Mouse (Mus musculus): ENCODE data around the gene Cmip. TPM values are rescaled to one million over a fixed set of nuclear protein-coding genes. Genes with fewer than 3 reads are reported as not detected.

The Cmip gene
- polyA plus RNA-seq, 1 experiment from 2014 or later, result 6.2 TPM

GRCm38 (mm10) chr8:117240841-117241494 is 15.9 kb upstream of the Cmip start:
- no peak overlapping the region for H3K4me3 ChIP-seq
- no peaks in the 10 kb centered on the region for H3K36me3 ChIP-seq
- 72% methylated on average over 5 of the region's 5 CpGs for WGBS
- no peaks in the 10 kb centered on the region for H3K9me3 ChIP-seq
- H3K4me2 ChIP-seq, result no peak overlapping the region
- H3K27me3 ChIP-seq (replicated peaks), result no peaks in the 10 kb centered on the region
- no peak for ATAC-seq (ENCODE audit: extremely low read depth, insufficient number of reproducible peaks, low FRiP score, low TSS enrichment)
- no peaks in the 10 kb centered on the region for H3K4me1 ChIP-seq
- H3K9ac ChIP-seq, result no peak overlapping the region
- H3K27ac ChIP-seq (replicated peaks), result no peak overlapping the region

- Histone ChIP-seq H3K36me3 (no peaks in the 10 kb centered on the region), H3K27ac (replicated peaks) (no peak overlapping the region), H3K4me1 (no peaks in the 10 kb centered on the region), H3K4me3 (no peak overlapping the region), H3K9me3 (no peaks in the 10 kb centered on the region), H3K9ac (no peak overlapping the region), H3K4me2 (no peak overlapping the region), H3K27me3 (replicated peaks) (no peaks in the 10 kb centered on the region)
- no peak for ATAC-seq (ENCODE audit: extremely low read depth, insufficient number of reproducible peaks, low FRiP score, low TSS enrichment)
- 50% methylated on average over 3 of the region's 3 CpGs for WGBS
These were observed 15.0 kb upstream of the Cmip start for GRCm38 (mm10) chr8:117241848-117242247.

- H3K4me1 ChIP-seq, result no peaks in the 10 kb centered on the region
- no peak overlapping the region for H3K27ac ChIP-seq (replicated peaks)
- H3K4me3 ChIP-seq, result no peak overlapping the region
- H3K27me3 ChIP-seq (replicated peaks), result no peaks in the 10 kb centered on the region; the same call in 1 of the 2 replicates
- ATAC-seq (ENCODE audit: extremely low read depth, insufficient number of reproducible peaks, low FRiP score, low TSS enrichment), result no peak
- H3K36me3 ChIP-seq, result no peaks in the 10 kb centered on the region
- H3K4me2 ChIP-seq, result no peak overlapping the region
- H3K9ac ChIP-seq, result no peak overlapping the region
- WGBS, result 73% methylated on average over 6 of the region's 6 CpGs
- H3K9me3 ChIP-seq, result no peaks in the 10 kb centered on the region
These were observed 14.6 kb upstream of the Cmip start for GRCm38 (mm10) chr8:117242286-117242685.

DNA sequence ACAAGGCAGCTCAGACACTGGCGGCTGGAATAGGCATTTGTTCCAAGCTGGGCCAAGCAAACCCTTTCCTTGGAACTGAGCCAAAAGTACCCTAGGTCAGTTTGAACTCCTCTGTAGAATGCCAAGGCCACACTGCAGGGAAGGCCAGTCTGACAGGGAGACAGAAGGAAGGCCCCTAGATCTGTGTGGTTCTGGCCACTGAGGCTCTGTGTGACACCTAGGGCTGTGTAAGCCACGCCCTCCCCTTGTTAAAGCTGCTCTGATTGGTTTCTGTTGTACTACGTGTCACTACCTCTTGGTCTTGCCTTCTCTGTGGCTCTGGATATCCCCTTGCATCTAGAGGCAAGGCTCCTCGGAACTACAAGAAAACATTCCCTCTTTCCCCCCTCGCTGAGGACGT is 12.3 kb upstream of the Cmip start:
- Histone ChIP-seq H3K27ac (replicated peaks) (no peak overlapping the region), H3K4me2 (no peak overlapping the region), H3K27me3 (replicated peaks) (no peaks in the 10 kb centered on the region; the same call in 1 of the 2 replicates), H3K4me3 (no peak overlapping the region), H3K9me3 (no peaks in the 10 kb centered on the region), H3K4me1 (no peaks in the 10 kb centered on the region), H3K36me3 (no peaks in the 10 kb centered on the region), H3K9ac (no peak overlapping the region)
- WGBS, result 35% methylated on average over 6 of the region's 6 CpGs
- ATAC-seq (ENCODE audit: extremely low read depth, insufficient number of reproducible peaks, low FRiP score, low TSS enrichment), result no peak

GRCm38 (mm10) chr8:117248341-117248740 is 8.5 kb upstream of the Cmip start:
- H3K9me3 ChIP-seq, result no peaks in the 10 kb centered on the region
- WGBS, result 65% methylated on average over 11 of the region's 11 CpGs
- H3K36me3 ChIP-seq, result no peaks in the 10 kb centered on the region

GRCm38 (mm10) chr8:117251086-117251681 is 5.7 kb upstream of the Cmip start:
- no peak overlapping the region for H3K27ac ChIP-seq (replicated peaks)
- H3K36me3 ChIP-seq, result no peaks in the 10 kb centered on the region
- WGBS, result 48% methylated on average over 7 of the region's 7 CpGs
- no peaks in the 10 kb centered on the region; the same call in 1 of the 2 replicates for H3K27me3 ChIP-seq (replicated peaks)
- H3K4me1 ChIP-seq, result no peaks in the 10 kb centered on the region
- no peaks in the 10 kb centered on the region for H3K9me3 ChIP-seq
- ATAC-seq (ENCODE audit: extremely low read depth, insufficient number of reproducible peaks, low FRiP score, low TSS enrichment), result no peak
- H3K9ac ChIP-seq, result no peak overlapping the region
- H3K4me3 ChIP-seq, result no peak overlapping the region
- H3K4me2 ChIP-seq, result no peak overlapping the region

More at GRCm38 (mm10) chr8:117248341-117248740, 8.5 kb upstream of the Cmip start:
- no peak for ATAC-seq (ENCODE audit: extremely low read depth, insufficient number of reproducible peaks, low FRiP score, low TSS enrichment)
- no peaks in the 10 kb centered on the region for H3K4me1 ChIP-seq
- H3K4me2 ChIP-seq, result no peak overlapping the region
- no peak overlapping the region for H3K4me3 ChIP-seq
- H3K9ac ChIP-seq, result no peak overlapping the region
- H3K27ac ChIP-seq (replicated peaks), result no peak overlapping the region
- no peaks in the 10 kb centered on the region; the same call in 1 of the 2 replicates for H3K27me3 ChIP-seq (replicated peaks)

DNA sequence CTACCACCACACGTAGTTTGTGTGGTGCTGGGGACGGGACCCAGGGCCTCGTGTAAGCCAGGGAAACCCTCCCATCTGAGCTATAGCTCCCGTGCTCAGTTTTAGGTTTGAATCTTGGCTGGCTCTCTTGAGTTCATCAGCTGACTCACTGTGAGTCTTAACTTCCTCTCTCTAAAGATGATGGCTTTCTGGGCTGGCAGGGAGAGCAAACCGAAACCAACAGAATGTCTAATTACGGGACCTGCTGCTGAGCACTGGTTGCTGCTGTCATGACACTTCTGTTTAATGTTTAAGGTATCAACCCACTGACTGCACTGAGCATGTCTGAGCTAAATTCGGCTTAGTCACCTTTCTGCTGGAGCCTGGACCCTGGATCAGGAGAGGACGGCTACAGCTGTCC is 4.2 kb upstream of the Cmip start:
- H3K27ac ChIP-seq (replicated peaks), result no peak overlapping the region
- no peaks in the 10 kb centered on the region for H3K36me3 ChIP-seq
- no peak overlapping the region for H3K4me3 ChIP-seq
- WGBS, result 87% methylated on average over 8 of the region's 8 CpGs
- no peaks in the 10 kb centered on the region for H3K27me3 ChIP-seq (replicated peaks)
- H3K4me1 ChIP-seq, result no peaks in the 10 kb centered on the region
- H3K9ac ChIP-seq, result no peak overlapping the region
- ATAC-seq (ENCODE audit: extremely low read depth, insufficient number of reproducible peaks, low FRiP score, low TSS enrichment), result no peak
- H3K9me3 ChIP-seq, result no peaks in the 10 kb centered on the region
- H3K4me2 ChIP-seq, result no peak overlapping the region

DNA sequence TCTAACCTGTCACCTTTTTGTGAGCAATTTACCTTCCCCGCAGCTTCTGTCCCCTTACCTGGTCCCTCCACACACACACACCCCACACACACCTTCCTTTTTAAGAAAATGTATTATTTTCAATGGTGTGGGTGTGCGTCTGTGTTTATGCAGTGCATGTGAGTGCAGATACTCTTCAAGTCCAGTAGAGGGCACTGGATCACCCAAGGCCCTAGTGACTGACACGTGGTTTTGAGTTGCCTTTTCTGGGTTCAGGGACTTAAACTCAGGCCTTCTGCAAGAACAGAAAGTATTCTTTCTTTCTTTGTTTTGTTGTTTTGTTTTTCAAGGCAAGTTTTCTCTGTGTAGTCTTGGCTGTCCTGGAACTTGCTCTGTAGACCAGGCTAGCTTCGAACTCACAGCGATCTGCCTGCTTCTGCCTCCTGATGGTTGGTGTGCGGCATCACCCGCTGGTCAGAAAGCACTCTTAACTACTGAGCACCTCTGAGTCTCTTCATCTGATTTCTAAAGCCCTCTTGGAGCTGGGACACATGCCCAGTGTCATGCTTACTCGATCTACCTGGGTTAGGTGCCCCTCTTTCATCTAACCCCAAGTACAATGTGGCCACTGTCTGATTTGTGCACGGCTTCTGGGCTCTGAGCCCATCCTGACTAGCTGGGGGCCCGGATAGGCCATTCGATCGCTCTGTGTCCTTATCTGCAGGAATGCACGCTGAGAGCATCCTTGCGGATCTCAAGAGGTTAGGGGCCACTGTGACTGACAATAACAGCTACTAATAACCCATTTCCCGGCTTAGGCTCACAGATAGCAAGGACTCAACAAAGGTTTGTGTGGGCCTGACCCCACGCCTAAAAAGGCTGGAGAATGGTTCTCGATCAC is 3.2 kb upstream of the Cmip start:
- no peak overlapping the region for H3K4me3 ChIP-seq
- no peak overlapping the region for H3K4me2 ChIP-seq
- H3K27me3 ChIP-seq (replicated peaks), result no peaks in the 10 kb centered on the region
- no peak overlapping the region for H3K27ac ChIP-seq (replicated peaks)
- 58% methylated on average over 17 of the region's 17 CpGs for WGBS
- H3K9me3 ChIP-seq, result no peaks in the 10 kb centered on the region
- no peak overlapping the region for H3K9ac ChIP-seq
- H3K4me1 ChIP-seq, result peaks cover 7% of the 10 kb centered on the region
- no peak for ATAC-seq (ENCODE audit: extremely low read depth, insufficient number of reproducible peaks, low FRiP score, low TSS enrichment)
- no peaks in the 10 kb centered on the region for H3K36me3 ChIP-seq

GRCm38 (mm10) chr8:117254496-117254895 is 2.4 kb upstream of the Cmip start:
- Histone ChIP-seq H3K27ac (replicated peaks) (no peak overlapping the region), H3K9ac (no peak overlapping the region), H3K4me3 (no peak overlapping the region), H3K4me1 (peaks cover 15% of the 10 kb centered on the region), H3K4me2 (no peak overlapping the region), H3K36me3 (no peaks in the 10 kb centered on the region), H3K9me3 (no peaks in the 10 kb centered on the region), H3K27me3 (replicated peaks) (no peaks in the 10 kb centered on the region)
- ATAC-seq (ENCODE audit: extremely low read depth, insufficient number of reproducible peaks, low FRiP score, low TSS enrichment), result no peak
- 70% methylated on average over 6 of the region's 6 CpGs for WGBS

- no peaks in the 10 kb centered on the region for H3K36me3 ChIP-seq
- H3K9me3 ChIP-seq, result no peaks in the 10 kb centered on the region
- H3K4me1 ChIP-seq, result peaks cover 33% of the 10 kb centered on the region
- H3K27me3 ChIP-seq (replicated peaks), result no peaks in the 10 kb centered on the region
- peak; percentile 93 for ATAC-seq (ENCODE audit: extremely low read depth, insufficient number of reproducible peaks, low FRiP score, low TSS enrichment)
- H3K27ac ChIP-seq (replicated peaks), result peak overlapping the region; percentile 74
- WGBS, result under 1% methylated on average over 89 of the region's 92 CpGs
- H3K4me3 ChIP-seq, result peak overlapping the region; percentile 93
- peak overlapping the region; percentile 78 for H3K4me2 ChIP-seq
- peak overlapping the region; percentile 97 for H3K9ac ChIP-seq
These were observed 449 bp upstream of the Cmip start for GRCm38 (mm10) chr8:117256292-117256938.

Measured in heart, embryonic 13.5 days (tissue).